ENCODE assay signal across 8 mouse cellular contexts in genomic region chr9:54733921-54734638, GRCm38 (mm10). TPM values are rescaled to one million over a fixed set of nuclear protein-coding genes. Genes with fewer than 3 reads are reported as not detected.
DNase-seq lines count a peak whose midpoint lies in the region; ATAC-seq lines count a peak whose summit lies in the region.

Gene Wdr61, minus strand, starts transcription at chr9:54734519.

- intact Hi-C loops in gastrocnemius, postnatal 14 days (cut with DNase I; ENCODE audit: low total_unique reads): no loop called here
- intact Hi-C loops in left cerebral cortex, postnatal 10 days (cut with DNase I): no loop called here

- peak; percentile 91 for ATAC-seq in inflammation-experienced regulatory T-cells, adult 6 months
- peak; percentile 95 for ATAC-seq in megakaryocyte-erythroid progenitor cell, adult 5-6 weeks (replicated peaks; ENCODE audit: low FRiP score, low TSS enrichment, poor library complexity, severe bottlenecking)

- peak; percentile 95 for DNase-seq in adipocyte (ENCODE audit: low spot score)
- DNase-seq in embryo, embryonic 10 days (ENCODE audit: low spot score): peak; percentile 99
- peak; percentile 99 for DNase-seq in gastrocnemius, postnatal 14 days
- DNase-seq in left cerebral cortex, postnatal 10 days (ENCODE audit: extremely low spot score in 1 of 2, low spot score in 2 of 2): peak; percentile 96 to 99
- DNase-seq in right cerebral cortex, postnatal 25 days: peak; percentile 97
- DNase-seq in urinary bladder, postnatal 4 days (ENCODE audit: low spot score in 2 of 2): peak; percentile 96 to 99

RNA-seq across cellular contexts. Expression of gene Wdr61, which starts in this region (rescaled TPM):
- 10 to 100 TPM; 18.4 to 22.7 TPM for total RNA-seq in gastrocnemius, postnatal 14 days (2021)
- polyA plus RNA-seq in inflammation-experienced regulatory T-cells, adult 6 months (2017; shearing (Covaris generic)): 100 to 1,000 TPM; 119 to 128 (median 127) TPM
- 10 to 100 TPM; 52.5 to 54.1 TPM for total RNA-seq in left cerebral cortex, postnatal 10 days (2021)
- total RNA-seq in megakaryocyte-erythroid progenitor cell, adult 5-6 weeks (2014; fragmentation: Nextera tagmentation): 94.9 and 125 TPM in 2 replicates
- total RNA-seq in megakaryocyte-erythroid progenitor cell, adult 5-6 weeks (2017): 123 and 136 TPM in 2 replicates

Comparison
In these comparisons a context has a peak if more than half of its experiments do, and no peak if none do; other contexts are left out.
1. Peak in every context shown above with its lines: DNase-seq and ATAC-seq.